Mouse (Mus musculus): ENCODE results near the gene Hnrnpab.

DNA sequence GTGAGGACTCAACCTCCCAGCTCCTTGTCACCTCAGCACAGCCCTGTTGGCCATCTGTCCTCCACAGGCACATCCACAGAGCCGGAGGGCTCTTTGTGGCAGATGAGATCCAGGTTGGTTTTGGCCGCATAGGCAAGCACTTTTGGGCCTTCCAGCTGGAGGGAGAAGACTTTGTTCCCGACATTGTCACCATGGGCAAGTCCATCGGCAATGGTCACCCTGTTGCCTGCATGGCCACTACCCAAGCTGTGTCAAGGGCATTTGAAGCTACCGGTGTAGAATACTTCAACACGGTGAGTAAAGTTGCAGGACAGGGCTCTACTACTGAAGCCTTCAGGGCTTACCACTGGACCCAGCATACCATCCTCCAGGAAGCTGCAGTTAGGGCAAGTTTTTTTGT is 12.8 kb downstream of the Hnrnpab start:
- TF ChIP-seq POLR2A (IDR thresholded peaks at IDR 0.05; ENCODE audit: borderline replicate concordance, extremely low read depth, insufficient read depth, insufficient read length, poor library complexity, severe bottlenecking) (no peak), CTCF (IDR thresholded peaks at IDR 0.05; ENCODE audit: borderline replicate concordance, extremely low read depth, insufficient read depth, insufficient read length) (no peak)
